Mouse (Mus musculus): ENCODE results near the gene Mki67. TPM values are rescaled to one million over a fixed set of nuclear protein-coding genes. Genes with fewer than 3 reads are reported as not detected.

Gene Mki67
- total RNA-seq, 1 experiment, result 96.9 TPM

DNA sequence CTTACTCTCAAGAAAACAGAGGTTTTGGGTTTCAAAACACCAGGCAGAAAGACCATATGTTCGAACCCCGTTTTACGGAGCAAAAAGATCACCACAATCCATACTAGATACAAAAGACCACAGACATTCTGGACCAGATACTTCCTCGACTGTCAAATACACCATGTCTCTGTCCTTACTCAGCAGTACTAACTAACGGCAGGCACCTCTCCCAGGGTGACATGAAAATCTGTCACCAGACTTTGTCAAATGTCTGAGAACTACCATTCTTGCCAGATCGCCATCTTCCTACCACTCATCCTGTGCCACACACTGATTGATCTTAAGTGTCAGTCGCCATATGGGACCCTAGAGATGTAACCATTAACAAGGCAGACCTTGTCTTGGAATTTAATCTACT, 995 bp downstream of the Mki67 start:
- TF ChIP-seq MAFK (IDR thresholded peaks at IDR 0.05; ENCODE audit: insufficient read depth, low read depth, low read length), result no peak
- TF ChIP-seq HCFC1 (IDR thresholded peaks at IDR 0.05; ENCODE audit: borderline replicate concordance, insufficient read depth, low read length), result no peak
- no peak for TF ChIP-seq CHD2 (IDR thresholded peaks at IDR 0.05; ENCODE audit: low read depth, low read length)
- no peak for TF ChIP-seq ZC3H11A (IDR thresholded peaks at IDR 0.05; ENCODE audit: borderline replicate concordance, low read depth, low read length)
- TF ChIP-seq ZNF384 (IDR thresholded peaks at IDR 0.05; ENCODE audit: low read depth, low read length), result no peak
- Histone ChIP-seq H3K27ac (ENCODE audit: insufficient read depth, low read depth, low read length, poor library complexity, severe bottlenecking) (no peak overlapping the region), H3K4me3 (ENCODE audit: insufficient read depth in 1 of 2, low read depth in 1 of 2, low read length in 2 of 2, poor library complexity in 1 of 2, severe bottlenecking in 1 of 2) (peak overlapping the region; percentile 81 to 94), H3K36me3 (ENCODE audit: control insufficient read depth, insufficient read depth, low read length, poor library complexity, severe bottlenecking) (peaks cover 3% of the 10 kb centered on the region), H3K9me3 (ENCODE audit: control insufficient read depth, insufficient read depth, low read depth, low read length) (no peaks in the 10 kb centered on the region), H3K4me1 (ENCODE audit: control insufficient read depth in 2 of 2, insufficient read depth in 2 of 2, low read length in 2 of 2, poor library complexity in 1 of 2) (peaks cover 4 to 6% of the 10 kb centered on the region in 2 experiments; a peak in 2 of 4 replicates), H3K9ac (ENCODE audit: insufficient read depth, low read depth, low read length, poor library complexity, severe bottlenecking) (peak overlapping the region; percentile 96; the same call in 1 of the 2 replicates)
- in situ Hi-C loops (cut with MboI; ENCODE audit: low sequenced_read_pairs in 2 of 2, unreplicated experiment in 2 of 2), result no loop called here
- no peak for DNase-seq (ENCODE audit: low read depth, low spot score)

DNA sequence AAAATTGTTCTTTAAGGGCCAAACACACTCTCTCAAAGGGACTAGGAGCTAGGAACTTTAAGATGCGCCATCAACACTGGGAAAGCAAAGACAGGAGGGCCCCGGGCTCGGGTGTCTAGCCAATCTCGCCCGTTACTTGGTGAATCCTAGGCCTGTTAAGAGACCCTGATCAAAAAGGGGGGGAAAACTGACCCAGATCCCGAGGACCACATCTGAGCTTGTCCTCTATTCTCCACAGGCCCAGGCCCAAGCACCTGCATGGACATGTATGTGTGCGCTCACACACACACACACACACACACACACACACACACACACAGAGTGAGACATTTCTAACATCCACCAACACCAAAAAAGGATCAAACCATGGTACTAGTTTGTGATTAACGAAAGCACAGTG, 2.8 kb downstream of the Mki67 start:
- no peak for TF ChIP-seq CHD2 (IDR thresholded peaks at IDR 0.05; ENCODE audit: low read depth, low read length)
- TF ChIP-seq MAFK (IDR thresholded peaks at IDR 0.05; ENCODE audit: insufficient read depth, low read depth, low read length), result no peak
- no peak for TF ChIP-seq ZC3H11A (IDR thresholded peaks at IDR 0.05; ENCODE audit: borderline replicate concordance, low read depth, low read length)
- no peak for TF ChIP-seq ZNF384 (IDR thresholded peaks at IDR 0.05; ENCODE audit: low read depth, low read length)
- TF ChIP-seq HCFC1 (IDR thresholded peaks at IDR 0.05; ENCODE audit: borderline replicate concordance, insufficient read depth, low read length), result no peak
- Histone ChIP-seq H3K36me3 (ENCODE audit: control insufficient read depth, insufficient read depth, low read length, poor library complexity, severe bottlenecking) (peaks cover 3% of the 10 kb centered on the region), H3K9me3 (ENCODE audit: control insufficient read depth, insufficient read depth, low read depth, low read length) (no peaks in the 10 kb centered on the region), H3K9ac (ENCODE audit: insufficient read depth, low read depth, low read length, poor library complexity, severe bottlenecking) (no peak overlapping the region), H3K4me1 (ENCODE audit: control insufficient read depth in 2 of 2, insufficient read depth in 2 of 2, low read length in 2 of 2, poor library complexity in 1 of 2) (peaks cover 4 to 6% of the 10 kb centered on the region in 2 experiments; a peak in 2 of 4 replicates), H3K4me3 (ENCODE audit: insufficient read depth in 1 of 2, low read depth in 1 of 2, low read length in 2 of 2, poor library complexity in 1 of 2, severe bottlenecking in 1 of 2) (no peak overlapping the region; a peak in 1 of 4 replicates), H3K27ac (ENCODE audit: insufficient read depth, low read depth, low read length, poor library complexity, severe bottlenecking) (no peak overlapping the region)
- no peak for DNase-seq (ENCODE audit: low read depth, low spot score)
- in situ Hi-C loops (cut with MboI; ENCODE audit: low sequenced_read_pairs in 2 of 2, unreplicated experiment in 2 of 2), result no loop called here

DNA sequence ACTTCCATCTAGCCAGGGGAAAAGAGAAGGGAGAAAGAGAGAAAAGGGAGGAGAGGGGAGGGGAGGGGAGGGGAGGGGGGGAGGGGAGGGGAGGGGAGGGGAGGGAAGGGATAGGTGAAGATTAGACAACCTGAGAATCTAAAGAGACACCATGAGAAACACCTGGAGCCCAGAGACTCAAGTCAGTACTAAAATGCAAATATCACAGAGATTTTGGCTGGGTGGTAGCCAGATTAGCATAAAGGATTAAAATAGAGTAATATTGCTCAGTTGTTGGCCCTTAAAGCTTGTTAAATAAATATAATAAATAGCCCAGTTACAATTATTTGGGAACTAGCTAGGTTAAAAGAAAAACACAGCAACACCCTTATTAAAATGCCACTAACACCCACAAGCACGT, 3.6 kb downstream of the Mki67 start:
- no peak for TF ChIP-seq ZNF384 (IDR thresholded peaks at IDR 0.05; ENCODE audit: low read depth, low read length)
- no peak for TF ChIP-seq CHD2 (IDR thresholded peaks at IDR 0.05; ENCODE audit: low read depth, low read length)
- no peak for TF ChIP-seq HCFC1 (IDR thresholded peaks at IDR 0.05; ENCODE audit: borderline replicate concordance, insufficient read depth, low read length)
- TF ChIP-seq ZC3H11A (IDR thresholded peaks at IDR 0.05; ENCODE audit: borderline replicate concordance, low read depth, low read length), result no peak
- no peak for TF ChIP-seq MAFK (IDR thresholded peaks at IDR 0.05; ENCODE audit: insufficient read depth, low read depth, low read length)
- no peak overlapping the region for H3K4me3 ChIP-seq (ENCODE audit: insufficient read depth in 1 of 2, low read depth in 1 of 2, low read length in 2 of 2, poor library complexity in 1 of 2, severe bottlenecking in 1 of 2)
- in situ Hi-C loops (cut with MboI; ENCODE audit: low sequenced_read_pairs in 2 of 2, unreplicated experiment in 2 of 2), result no loop called here
- no peak overlapping the region for H3K9ac ChIP-seq (ENCODE audit: insufficient read depth, low read depth, low read length, poor library complexity, severe bottlenecking)
- H3K4me1 ChIP-seq (ENCODE audit: control insufficient read depth in 2 of 2, insufficient read depth in 2 of 2, low read length in 2 of 2, poor library complexity in 1 of 2), result peaks cover 4 to 6% of the 10 kb centered on the region in 2 experiments; a peak in 2 of 4 replicates
- no peak for DNase-seq (ENCODE audit: low read depth, low spot score)
- no peak overlapping the region for H3K27ac ChIP-seq (ENCODE audit: insufficient read depth, low read depth, low read length, poor library complexity, severe bottlenecking)
- H3K9me3 ChIP-seq (ENCODE audit: control insufficient read depth, insufficient read depth, low read depth, low read length), result no peaks in the 10 kb centered on the region
- peaks cover 6% of the 10 kb centered on the region for H3K36me3 ChIP-seq (ENCODE audit: control insufficient read depth, insufficient read depth, low read length, poor library complexity, severe bottlenecking)

DNA sequence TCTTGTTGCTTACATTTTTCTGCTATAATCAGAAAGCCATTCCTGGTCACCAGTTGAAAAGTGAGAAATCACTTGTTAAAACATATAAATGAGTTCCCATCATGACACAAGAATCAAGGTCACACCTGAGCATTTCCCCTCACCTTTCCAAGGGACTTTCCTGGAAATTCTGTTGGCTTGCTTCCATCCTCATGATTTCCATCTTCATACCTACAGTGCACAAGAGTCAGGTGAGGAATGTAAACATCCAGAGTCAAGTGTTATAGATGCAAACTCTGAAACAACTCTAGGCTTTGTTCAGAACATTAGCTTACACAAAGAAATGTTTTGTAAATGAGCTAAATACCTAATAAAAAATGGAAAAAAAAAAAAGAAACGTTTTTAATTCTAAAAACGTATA, 5.5 kb downstream of the Mki67 start:
- DNase-seq (ENCODE audit: low read depth, low spot score), result no peak
- no peaks in the 10 kb centered on the region for H3K9me3 ChIP-seq (ENCODE audit: control insufficient read depth, insufficient read depth, low read depth, low read length)
- TF ChIP-seq CHD2 (IDR thresholded peaks at IDR 0.05; ENCODE audit: low read depth, low read length) (no peak), MAFK (IDR thresholded peaks at IDR 0.05; ENCODE audit: insufficient read depth, low read depth, low read length) (no peak), ZC3H11A (IDR thresholded peaks at IDR 0.05; ENCODE audit: borderline replicate concordance, low read depth, low read length) (no peak), HCFC1 (IDR thresholded peaks at IDR 0.05; ENCODE audit: borderline replicate concordance, insufficient read depth, low read length) (no peak), ZNF384 (IDR thresholded peaks at IDR 0.05; ENCODE audit: low read depth, low read length) (no peak)
- peaks cover 4 to 6% of the 10 kb centered on the region in 2 experiments; a peak in 2 of 4 replicates for H3K4me1 ChIP-seq (ENCODE audit: control insufficient read depth in 2 of 2, insufficient read depth in 2 of 2, low read length in 2 of 2, poor library complexity in 1 of 2)
- H3K27ac ChIP-seq (ENCODE audit: insufficient read depth, low read depth, low read length, poor library complexity, severe bottlenecking), result no peak overlapping the region
- H3K36me3 ChIP-seq (ENCODE audit: control insufficient read depth, insufficient read depth, low read length, poor library complexity, severe bottlenecking), result peaks cover 20% of the 10 kb centered on the region
- H3K4me3 ChIP-seq (ENCODE audit: insufficient read depth in 1 of 2, low read depth in 1 of 2, low read length in 2 of 2, poor library complexity in 1 of 2, severe bottlenecking in 1 of 2), result no peak overlapping the region
- in situ Hi-C loops (cut with MboI; ENCODE audit: low sequenced_read_pairs in 2 of 2, unreplicated experiment in 2 of 2), result no loop called here
- H3K9ac ChIP-seq (ENCODE audit: insufficient read depth, low read depth, low read length, poor library complexity, severe bottlenecking), result no peak overlapping the region

DNA sequence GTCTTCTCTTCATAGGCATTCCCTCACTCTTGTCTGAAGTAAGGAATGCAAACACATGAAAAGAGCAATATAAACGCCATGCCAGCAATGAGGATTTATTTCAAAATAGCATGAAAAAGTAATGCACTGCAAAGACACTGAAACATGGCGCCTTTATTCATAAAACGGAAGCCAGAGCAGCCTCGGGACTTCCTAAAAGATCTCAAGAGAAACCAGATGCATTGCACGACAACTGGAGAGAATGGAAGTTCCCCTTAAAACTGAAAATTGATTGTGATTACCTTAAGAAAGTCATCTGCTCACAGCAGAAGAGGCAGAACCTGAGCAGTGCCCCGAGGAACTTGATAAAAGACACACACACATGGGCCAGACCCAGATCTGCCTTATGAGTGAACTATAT, 10.4 kb downstream of the Mki67 start:
- Histone ChIP-seq H3K36me3 (ENCODE audit: control insufficient read depth, insufficient read depth, low read length, poor library complexity, severe bottlenecking) (peaks cover 37% of the 10 kb centered on the region), H3K9ac (ENCODE audit: insufficient read depth, low read depth, low read length, poor library complexity, severe bottlenecking) (no peak overlapping the region), H3K27ac (ENCODE audit: insufficient read depth, low read depth, low read length, poor library complexity, severe bottlenecking) (no peak overlapping the region), H3K4me1 (ENCODE audit: control insufficient read depth in 2 of 2, insufficient read depth in 2 of 2, low read length in 2 of 2, poor library complexity in 1 of 2) (no peaks in the 10 kb centered on the region), H3K9me3 (ENCODE audit: control insufficient read depth, insufficient read depth, low read depth, low read length) (no peaks in the 10 kb centered on the region), H3K4me3 (ENCODE audit: insufficient read depth in 1 of 2, low read depth in 1 of 2, low read length in 2 of 2, poor library complexity in 1 of 2, severe bottlenecking in 1 of 2) (no peak overlapping the region)
- no peak for DNase-seq (ENCODE audit: low read depth, low spot score)
- TF ChIP-seq ZNF384 (IDR thresholded peaks at IDR 0.05; ENCODE audit: low read depth, low read length) (no peak), ZC3H11A (IDR thresholded peaks at IDR 0.05; ENCODE audit: borderline replicate concordance, low read depth, low read length) (no peak)
- in situ Hi-C loops (cut with MboI; ENCODE audit: low sequenced_read_pairs in 2 of 2, unreplicated experiment in 2 of 2), result no loop called here
